Mouse (Mus musculus) gastrocnemius, postnatal 36 days (tissue): ENCODE results near the gene Clec14a. TPM values are rescaled to one million over a fixed set of nuclear protein-coding genes. Genes with fewer than 3 reads are reported as not detected.
"Not testable (repeated sequence)": the region's sequence is repeated elsewhere in the genome, so short reads cannot be mapped to it uniquely, and the experiment has no call there.

Experiments
- DNase-seq, 2 experiments: peaks; one replicate each; pipeline ENCODE4 v3.0.0; 2022
- intact Hi-C: fragments of 180-260 bp; cut with DNase I; formaldehyde crosslinking; loops from one replicate; pipeline ENCODE4 v1.15.1; 2025
- long read RNA-seq, 2 experiments: library from polyadenylated mRNA; stranded (forward); transcript quantifications; one replicate each; pipeline ENCODE4 v2.0.0; 2021
- total RNA-seq, 2 experiments: library from RNA; stranded (reverse); gene quantifications; 2 replicates each; pipeline ENCODE4 v1.2.3; 2021

Clec14a gene
- 1 to 10 TPM; 3.9 to 4.8 TPM for total RNA-seq
- long read RNA-seq, experiment 1, full-length matches to known transcripts = 8 of 8 reads
- long read RNA-seq, experiment 1, partial matches to known transcripts = 0 of 8 reads
- long read RNA-seq, experiment 1, other reads (novel, unspliced or antisense) = 0 of 8 reads
- long read RNA-seq, experiment 2, full-length matches to known transcripts = 9 of 9 reads
- long read RNA-seq, experiment 2, partial matches to known transcripts = 0 of 9 reads
- long read RNA-seq, experiment 2, other reads (novel, unspliced or antisense) = 0 of 9 reads

- peak; percentile 35 to 45 for DNase-seq
- intact Hi-C loops = no loop called here
Observed at GRCm38 (mm10) chr12:58268563-58269501, at the start of gene Clec14a. Clec14a (minus strand) TSS chr12:58269290.

- intact Hi-C loops = no loop called here
- no peak for DNase-seq
Observed at GRCm38 (mm10) chr12:58307835-58308234, 38.7 kb upstream of the Clec14a start.

DNA sequence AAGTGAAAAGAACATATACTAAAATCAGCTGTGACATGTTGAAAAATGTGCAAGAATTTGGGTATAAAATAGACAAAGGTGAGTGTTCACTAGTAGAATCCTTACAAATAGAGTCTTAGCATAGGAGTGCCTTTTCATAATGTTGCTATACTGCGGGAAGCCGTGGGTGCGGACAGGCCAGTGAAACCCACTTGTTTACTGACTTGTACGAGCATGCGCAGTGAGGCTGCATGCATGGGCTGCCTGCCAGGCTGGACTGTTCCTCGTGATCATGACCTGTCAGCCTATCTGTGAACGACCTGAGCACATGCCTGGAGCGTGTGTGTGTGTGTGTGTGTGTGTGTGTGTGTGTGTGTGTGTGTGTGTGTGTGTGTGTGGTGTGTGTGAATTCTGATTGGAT, 37.3 kb upstream of the Clec14a start:
- intact Hi-C loops, DNase-seq: not testable (repeated sequence)

- intact Hi-C loops = no loop called here
- DNase-seq = no peak
Observed at GRCm38 (mm10) chr12:58305567-58305966, 36.5 kb upstream of the Clec14a start.

DNA sequence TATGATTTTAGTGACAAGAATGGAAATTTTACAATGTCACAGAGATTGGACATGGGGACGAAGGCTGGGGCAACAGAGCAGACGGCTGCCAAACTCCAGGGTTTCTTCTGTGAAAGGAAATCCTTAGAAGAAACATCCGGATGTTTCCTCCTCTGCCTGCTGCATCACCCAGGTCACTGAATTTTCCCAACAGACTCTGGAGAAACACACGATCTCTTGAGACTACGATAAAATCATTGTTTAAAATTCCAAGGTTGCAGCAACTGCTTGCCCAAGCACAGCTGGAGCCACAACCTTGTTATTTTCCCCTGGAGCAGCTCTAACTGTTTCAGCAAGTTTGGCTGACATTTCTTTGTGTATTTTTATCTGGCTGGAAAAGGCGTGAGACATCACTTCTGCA, 27.9 kb upstream of the Clec14a start:
- no peak for DNase-seq
- intact Hi-C loops = no loop called here

- DNase-seq = no peak
- intact Hi-C loops = no loop called here
Observed at GRCm38 (mm10) chr12:58285912-58286311, 16.8 kb upstream of the Clec14a start.

DNA sequence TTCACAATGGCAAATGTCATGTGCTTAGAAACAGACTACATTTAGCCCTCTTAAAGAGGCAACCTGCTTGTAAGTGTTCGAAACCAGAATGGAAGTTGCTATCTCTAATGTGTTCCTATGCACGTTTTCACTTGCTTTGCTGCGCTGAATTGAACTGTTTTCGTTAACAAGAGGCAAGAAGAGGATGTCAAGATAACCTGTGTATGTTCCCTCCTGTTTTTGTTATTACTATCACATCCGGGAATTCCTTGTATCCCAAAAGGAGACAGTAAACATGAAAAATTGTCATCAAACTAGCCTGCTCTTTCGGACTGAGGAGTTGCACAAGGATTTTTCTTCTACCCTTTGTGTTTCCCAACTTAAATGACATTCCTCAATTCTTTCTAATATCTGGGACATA, 1.4 kb upstream of the Clec14a start:
- no peak for DNase-seq
- intact Hi-C loops = no loop called here

GRCm38 (mm10) chr12:58269505-58269904, 415 bp upstream of the Clec14a start:
- intact Hi-C loops = no loop called here
- DNase-seq = no peak

GRCm38 (mm10) chr12:58268186-58268562, 916 bp downstream of the Clec14a start:
- intact Hi-C loops = no loop called here
- no peak for DNase-seq

DNA sequence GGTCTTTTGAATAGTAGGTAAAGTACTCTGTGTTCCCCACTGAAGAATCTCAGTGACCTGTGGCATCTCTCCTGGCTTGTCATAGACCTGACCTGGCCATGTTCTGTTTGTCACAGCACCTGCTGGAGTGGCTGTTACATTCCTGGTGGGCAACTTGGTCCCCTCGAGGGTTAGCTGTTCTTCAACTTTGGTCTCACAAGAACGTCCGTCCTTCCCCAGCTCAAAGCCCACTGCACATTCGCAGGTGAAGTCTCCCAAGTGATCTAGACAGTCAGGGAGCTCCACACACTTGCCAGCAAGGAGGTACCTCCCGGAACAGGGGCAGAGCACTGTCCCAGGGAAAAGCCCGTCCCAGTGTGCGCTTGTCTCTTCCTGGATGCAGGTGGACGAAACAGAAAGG, 1.3 kb downstream of the Clec14a start:
- peak in 1 of 2 experiments; percentile 13 for DNase-seq
- intact Hi-C loops = no loop called here

- intact Hi-C loops = no loop called here
- no peak for DNase-seq
Observed at GRCm38 (mm10) chr12:58251901-58252300, 17.2 kb downstream of the Clec14a start.

DNA sequence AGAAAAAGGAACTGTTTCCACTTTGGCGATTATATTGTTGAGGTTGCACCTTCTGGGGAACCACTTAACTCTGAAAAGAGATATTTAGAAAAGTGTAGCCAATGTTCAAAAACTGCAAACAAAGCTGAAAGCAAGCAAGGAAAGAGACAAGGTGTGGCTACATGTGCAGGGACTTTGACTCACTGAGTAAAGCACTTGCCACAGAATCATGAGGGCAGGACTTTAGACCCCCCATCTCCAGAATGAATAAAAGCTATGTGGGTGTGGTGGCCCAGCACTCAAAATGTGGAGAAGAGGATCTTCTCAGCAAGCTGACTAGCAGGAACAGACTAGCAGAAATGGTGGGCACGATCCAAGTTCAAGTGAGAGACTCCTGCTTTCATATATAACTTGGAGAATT, 36.6 kb downstream of the Clec14a start:
- no peak for DNase-seq
- intact Hi-C loops = no loop called here

- intact Hi-C loops = no loop called here
- DNase-seq = no peak
Observed at GRCm38 (mm10) chr12:58225644-58226043, 43.4 kb downstream of the Clec14a start.

- no peak for DNase-seq
- intact Hi-C loops = no loop called here
Observed at GRCm38 (mm10) chr12:58219078-58219477, 50.0 kb downstream of the Clec14a start.

- no peak for DNase-seq
- intact Hi-C loops = no loop called here
Observed at GRCm38 (mm10) chr12:58216218-58216617, 52.9 kb downstream of the Clec14a start.

Other genes starting within 250 kb of the Clec14a start
- under 1 TPM in 1 of 2 experiments, not detected in 1; 0.13 TPM for gene Sstr1, start 57.5 kb downstream of the Clec14a start, total RNA-seq